ENCODE assay signal across 8 mouse cellular contexts in the genomic region with DNA sequence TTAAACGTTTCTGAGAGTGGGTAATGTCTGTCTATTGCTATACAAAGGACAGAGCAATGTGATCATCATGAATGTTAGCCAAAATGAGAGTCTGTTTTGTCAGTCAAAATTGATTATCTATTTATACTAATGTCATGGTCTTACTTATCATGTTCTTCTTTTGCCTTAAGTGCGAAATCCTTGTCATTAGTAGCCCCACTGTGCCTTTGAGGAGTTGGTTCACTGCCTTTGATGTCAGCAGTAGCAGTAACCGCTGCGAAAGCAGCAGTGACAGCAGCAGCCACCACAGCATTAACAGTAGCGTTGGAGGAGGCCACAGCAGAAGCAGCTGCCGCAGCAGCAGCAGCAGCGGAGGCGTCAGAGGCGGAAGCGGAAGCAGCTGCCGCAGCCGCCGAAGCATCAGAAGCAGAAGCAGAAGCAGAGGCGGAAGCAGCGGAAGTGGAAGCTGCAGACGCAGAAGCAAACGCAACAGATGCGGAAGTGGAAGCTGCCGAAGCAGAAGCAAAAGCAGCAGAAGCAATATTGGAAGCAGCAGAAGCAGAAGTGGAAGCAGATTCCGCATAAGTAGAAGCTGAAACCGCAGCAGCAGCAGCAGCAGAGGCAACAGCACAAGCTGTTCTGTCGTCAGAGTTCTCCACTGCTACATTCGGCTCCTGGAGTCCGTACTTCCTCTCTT. TPM values are rescaled to one million over a fixed set of nuclear protein-coding genes. Genes with fewer than 3 reads are reported as not detected.
DNase-seq lines count a peak whose midpoint lies in the region; ATAC-seq and TF ChIP-seq lines count a peak whose summit lies in the region.

No protein-coding gene starts in this region.

- TF ChIP-seq POLR2A in CH12.LX (IDR thresholded peaks at IDR 0.05; ENCODE audit: low read depth, low read length) = peak; percentile 85

- TF ChIP-seq EP300 in CH12.LX (IDR thresholded peaks at IDR 0.05; ENCODE audit: low read length) = peak; percentile 75

- TF ChIP-seq CTCF in CH12.LX (conservative IDR thresholded peaks at IDR 0.05 in 1 of 2, IDR thresholded peaks at IDR 0.05 in 1 of 2; ENCODE audit: low read depth in 2 of 2, low read length in 2 of 2) = no peak
- TF ChIP-seq CTCF in left cerebral cortex, adult 2 months (IDR thresholded peaks at IDR 0.05) = no peak

- H3K27me3 ChIP-seq in CH12.LX (replicated peaks) = no peaks in the 10 kb centered on the region
- no peaks in the 10 kb centered on the region for H3K27me3 ChIP-seq in hindbrain, embryonic 16.5 days (replicated peaks; ENCODE audit: control insufficient read depth, insufficient read depth, low read length)

- H3K9ac ChIP-seq in CH12.LX (ENCODE audit: insufficient read depth, low read depth) = peak overlapping the region; percentile 82
- peak overlapping the region; percentile 63 for H3K9ac ChIP-seq in hindbrain, embryonic 16.5 days (ENCODE audit: low read depth, low read length)

- intact Hi-C loops in left cerebral cortex, adult 2 months (cut with DNase I) = no loop called here

- dilution Hi-C loops in CH12.LX (cut with MboI; ENCODE audit: extremely low pct_ligation_motif_present, extremely low pct_unique_long_range_greater_than_20kb, low sequenced_read_pairs) = no loop called here

- H3K4me3 ChIP-seq in CH12.LX (replicated peaks in 1 of 3; ENCODE audit: low read depth in 2 of 3, low read length in 2 of 3, poor library complexity in 1 of 3) = peak overlapping the region; percentile 51 to 70 (median 53)
- peak overlapping the region; percentile 49 for H3K4me3 ChIP-seq in hindbrain, embryonic 16.5 days (ENCODE audit: low read length)
- H3K4me3 ChIP-seq in left cerebral cortex, adult 2 months = peak overlapping the region; percentile 39

- no peaks in the 10 kb centered on the region for H3K79me2 ChIP-seq in CH12.LX (replicated peaks; ENCODE audit: control insufficient read depth, extremely low read depth, insufficient read depth, poor library complexity, severe bottlenecking)

- no peak overlapping the region for H3K4me2 ChIP-seq in CH12.LX (ENCODE audit: insufficient read depth, low read depth, poor library complexity, severe bottlenecking)
- peak overlapping the region; percentile 61 for H3K4me2 ChIP-seq in hindbrain, embryonic 16.5 days (ENCODE audit: low read length)

- in situ Hi-C loops in CH12.LX (cut with MboI; ENCODE audit: low pct_ligation_motif_present, low pct_unique_long_range_greater_than_20kb, low sequenced_read_pairs) = no loop called here

- peaks cover 2% of the 10 kb centered on the region for H3K9me3 ChIP-seq in CH12.LX (replicated peaks; ENCODE audit: low read length)
- H3K9me3 ChIP-seq in hindbrain, embryonic 16.5 days (ENCODE audit: control insufficient read depth, low read length) = no peaks in the 10 kb centered on the region

- H3K4me1 ChIP-seq in CH12.LX (ENCODE audit: control insufficient read depth in 1 of 2, insufficient read depth in 2 of 2) = peaks cover 0 to 17% of the 10 kb centered on the region in 2 experiments; a peak in 2 of 4 replicates
- H3K4me1 ChIP-seq in hindbrain, embryonic 16.5 days (ENCODE audit: control insufficient read depth, insufficient read depth, low read depth, low read length) = no peaks in the 10 kb centered on the region

- peak overlapping the region; percentile 63 for H3K27ac ChIP-seq in CH12.LX (ENCODE audit: insufficient read depth, low read depth)
- peak overlapping the region; percentile 75 for H3K27ac ChIP-seq in hindbrain, embryonic 16.5 days (ENCODE audit: low read depth, low read length)
- peak overlapping the region; percentile 44; the same call in 1 of the 2 replicates for H3K27ac ChIP-seq in left cerebral cortex, adult 2 months

- 47% methylated on average over 24 of the region's 24 CpGs for WGBS in hindbrain, embryonic 16.5 days

- no peak for TF ChIP-seq RAD21 in CH12.LX (IDR thresholded peaks at IDR 0.05; ENCODE audit: low read depth, low read length)

- peak; percentile 93 for DNase-seq in CH12.LX (ENCODE audit: extremely low read depth)
- peak; percentile 51 for DNase-seq in brain, embryonic 18.5 days (ENCODE audit: low read depth, low spot score)
- peak; percentile 23 for DNase-seq in gastrocnemius, postnatal 10 days
- DNase-seq in left cerebral cortex, adult 2 months (ENCODE audit: extremely low spot score in 1 of 2, low spot score in 2 of 2) = peak in 1 of 2 experiments; percentile 47
- peak; percentile 79 for DNase-seq in lung, postnatal 36 days
- peak; percentile 67 for DNase-seq in right cerebral cortex, adult 18-20 months
- DNase-seq in thymus, postnatal 4 days = peak; percentile 76

- H3K36me3 ChIP-seq in CH12.LX (replicated peaks in 1 of 2; ENCODE audit: control insufficient read depth in 1 of 2, insufficient read depth in 1 of 2, low read length in 1 of 2) = peaks cover 0 to 2% of the 10 kb centered on the region in 2 experiments
- H3K36me3 ChIP-seq in hindbrain, embryonic 16.5 days (ENCODE audit: control insufficient read depth, insufficient read depth, low read length) = no peaks in the 10 kb centered on the region

- ATAC-seq in hindbrain, embryonic 16.5 days = peak; percentile 93

TF ChIP-seq in CH12.LX, 34 proteins besides CTCF, POLR2A, EP300 and RAD21:
- TF ChIP-seq SIN3A (IDR thresholded peaks at IDR 0.05; ENCODE audit: low read length) (peak; percentile 80), NRF1 (IDR thresholded peaks at IDR 0.05; ENCODE audit: low read depth, low read length) (peak; percentile 47; the same call in 1 of the 2 replicates), ELF1 (IDR thresholded peaks at IDR 0.05; ENCODE audit: low read depth, low read length) (peak; percentile 100), GABPA (IDR thresholded peaks at IDR 0.05; ENCODE audit: insufficient replicate concordance, low read depth, low read length) (no peak; the same call in 1 of the 2 replicates), HCFC1 (IDR thresholded peaks at IDR 0.05; ENCODE audit: low read depth, low read length) (peak; percentile 81), BHLHE40 (IDR thresholded peaks at IDR 0.05; ENCODE audit: low read depth, low read length) (peak; percentile 58), MEF2A (IDR thresholded peaks at IDR 0.05; ENCODE audit: borderline replicate concordance, low read depth, low read length) (peak; percentile 55; the same call in 1 of the 2 replicates), E2F4 (IDR thresholded peaks at IDR 0.05; ENCODE audit: insufficient replicate concordance, low read depth, low read length) (no peak), ZNF384 (IDR thresholded peaks at IDR 0.05; ENCODE audit: low read depth, low read length) (no peak), JUN (IDR thresholded peaks at IDR 0.05; ENCODE audit: insufficient read depth, low read depth, low read length) (0 out of 2 replicates have a peak, but pooled peaks have one; percentile 10), TCF12 (IDR thresholded peaks at IDR 0.05; ENCODE audit: low read depth, low read length) (peak; percentile 83), ZC3H11A (IDR thresholded peaks at IDR 0.05; ENCODE audit: low read depth, low read length) (no peak), ETS1 (conservative IDR thresholded peaks at IDR 0.05; ENCODE audit: low read depth, low read length) (peak; percentile 67), NELFE (IDR thresholded peaks at IDR 0.05; ENCODE audit: low read depth, low read length) (peak; percentile 72), IRF4 (IDR thresholded peaks at IDR 0.05; ENCODE audit: low read depth, low read length) (peak; percentile 83), TBP (conservative IDR thresholded peaks at IDR 0.05; ENCODE audit: low read depth, low read length) (peak; percentile 86)

RNA-seq across cellular contexts. Expression of gene Gm26661, which starts 17.5 kb away (rescaled TPM):
- total RNA-seq in CH12.LX (2012; rRNA removed) (not detected in 2 replicates), CH12.LX (2014; rRNA removed) (not detected in 2 replicates)
- not detected in 2 replicates for polyA plus RNA-seq in CH12.LX (2012; ENCODE audit: insufficient read length, low read depth)
- total RNA-seq in gastrocnemius, postnatal 10 days (2021) = not detected
- polyA plus RNA-seq in hindbrain, embryonic 16.5 days (2015; fragmentation: Nextera tagmentation; extraction: Ambion mirVana) = 0.38 TPM in 1 of 2 replicates, not detected in the other
- not detected for total RNA-seq in left cerebral cortex, adult 2 months (2021)

RNA-seq across cellular contexts. Expression of gene Flnb, which starts 43.9 kb away (rescaled TPM):
- 51.4 and 74.0 TPM in 2 replicates for total RNA-seq in CH12.LX (2012; rRNA removed)
- 28.9 and 29.5 TPM in 2 replicates for total RNA-seq in CH12.LX (2014; rRNA removed)
- 52.4 and 61.6 TPM in 2 replicates for polyA plus RNA-seq in CH12.LX (2012; ENCODE audit: insufficient read length, low read depth)
- total RNA-seq in gastrocnemius, postnatal 10 days (2021) = 10 to 100 TPM; 29.5 to 30.8 TPM
- polyA plus RNA-seq in hindbrain, embryonic 16.5 days (2015; fragmentation: Nextera tagmentation; extraction: Ambion mirVana) = 6.3 and 12.2 TPM in 2 replicates
- 10 to 100 TPM; 66.0 to 68.6 TPM for total RNA-seq in left cerebral cortex, adult 2 months (2021)
